Mouse (Mus musculus) layer of hippocampus, adult 8-10 months (tissue): ENCODE results near the gene Mob3b. TPM values are rescaled to one million over a fixed set of nuclear protein-coding genes. Genes with fewer than 3 reads are reported as not detected.

Source experiments
- DNase-seq, 2 experiments: peaks; one replicate each; pipeline ENCODE4 v3.0.0; 2022; ENCODE audit warnings: low spot score in 2 of 2
- total RNA-seq, 4 experiments: library from RNA; stranded (reverse); gene quantifications; 2 replicates each; pipeline ENCODE4 v1.2.4; 2022

The Mob3b gene
- total RNA-seq, 4 experiments from 2014 or later, result 5.6 to 7.2 (median 6.3) TPM

DNA sequence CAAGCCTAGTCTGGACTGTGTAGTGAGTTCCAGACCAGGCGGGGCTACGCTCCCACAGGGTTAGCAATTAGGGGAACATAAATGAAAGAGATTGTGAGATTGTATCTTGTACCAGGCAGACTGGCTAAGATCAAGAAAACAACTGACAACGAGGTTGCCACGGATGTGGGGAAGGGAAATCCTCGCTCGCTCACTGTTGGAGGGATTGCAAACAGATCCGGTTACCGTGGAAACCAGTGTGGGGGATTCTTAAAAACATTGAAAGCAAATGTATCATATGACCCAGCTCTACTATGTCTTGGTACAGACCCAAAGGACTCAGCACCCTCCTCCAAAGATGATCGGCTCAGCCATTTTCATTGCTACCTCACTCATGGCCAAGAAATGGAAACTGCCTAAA, 257.1 kb downstream of the Mob3b start:
- peak; percentile 22 to 33 for DNase-seq

GRCm38 (mm10) chr4:34899322-34899721, 258.0 kb downstream of the Mob3b start:
- no peak for DNase-seq

Other genes starting within 250 kb of the Mob3b start
- not detected for gene Ifnk, start 5.4 kb downstream of the Mob3b start, total RNA-seq
- 10 to 100 TPM; 25.5 to 26.1 (median 25.9) TPM for gene C9orf72, start 68.7 kb upstream of the Mob3b start, total RNA-seq